26 mouse cellular contexts compared by ENCODE assay signal in genomic region chr16:36420979-36421378, GRCm38 (mm10). TPM values are rescaled to one million over a fixed set of nuclear protein-coding genes. Genes with fewer than 3 reads are reported as not detected.
"Had no signal": no experiment of that assay in that cellular context is flagged by ENCODE, and none has a peak within 500 bp of the region (broad histone marks: within the 10 kb centered on the region; RNA-seq: fewer than 3 reads in every experiment).

No protein-coding gene starts in this region.

RNA-seq across cellular contexts. Expression of gene Stfa2, which starts 12.7 kb away (rescaled TPM):
- total RNA-seq: common myeloid progenitor, adult 5-6 weeks; forebrain, postnatal 0 days; gastrocnemius, adult 18-20 months; gastrocnemius, adult 2 months; gastrocnemius, adult 8-10 months; gastrocnemius, postnatal 14 days; gastrocnemius, postnatal 25 days; gastrocnemius, postnatal 36 days; granulocyte monocyte progenitor cell, adult 5-6 weeks; heart, adult 18-20 months; heart, adult 2 months; heart, adult 8-10 months had no signal
- polyA plus RNA-seq: cortical plate, adult 2 months; embryonic facial prominence, embryonic 10.5 days; embryonic facial prominence, embryonic 11.5 days; embryonic facial prominence, embryonic 13.5 days; erythroblast, embryonic 14.5 days; forebrain, embryonic 10.5 days; forebrain, embryonic 11.5 days; forebrain, embryonic 12.5 days; forebrain, embryonic 13.5 days; forebrain, embryonic 14.5 days; forebrain, embryonic 15.5 days; forebrain, embryonic 16.5 days; forebrain, postnatal 0 days; frontal cortex, adult 2 months; gonadal fat pad, adult 2 months; heart, adult 2 months had no signal

RNA-seq across cellular contexts. Expression of gene Stfa3, which starts 34.2 kb away (rescaled TPM):
- total RNA-seq: common myeloid progenitor, adult 5-6 weeks; forebrain, postnatal 0 days; gastrocnemius, adult 18-20 months; gastrocnemius, adult 2 months; gastrocnemius, adult 8-10 months; gastrocnemius, postnatal 14 days; gastrocnemius, postnatal 25 days; gastrocnemius, postnatal 36 days; heart, adult 18-20 months; heart, adult 2 months; heart, adult 8-10 months had no signal
- polyA plus RNA-seq: cortical plate, adult 2 months; embryonic facial prominence, embryonic 10.5 days; erythroblast, embryonic 14.5 days; forebrain, embryonic 10.5 days; forebrain, embryonic 11.5 days; forebrain, embryonic 12.5 days; forebrain, embryonic 13.5 days; forebrain, embryonic 14.5 days; forebrain, embryonic 15.5 days; forebrain, embryonic 16.5 days; forebrain, postnatal 0 days; frontal cortex, adult 2 months; gonadal fat pad, adult 2 months; heart, adult 2 months had no signal

RNA-seq across cellular contexts. Expression of gene BC100530, which starts 53.4 kb away (rescaled TPM):
- total RNA-seq: common myeloid progenitor, adult 5-6 weeks; gastrocnemius, adult 18-20 months; gastrocnemius, adult 2 months; gastrocnemius, adult 8-10 months; gastrocnemius, postnatal 14 days; gastrocnemius, postnatal 25 days; gastrocnemius, postnatal 36 days; granulocyte monocyte progenitor cell, adult 5-6 weeks; heart, adult 18-20 months; heart, adult 2 months; heart, adult 8-10 months had no signal
- polyA plus RNA-seq: cortical plate, adult 2 months; erythroblast, embryonic 14.5 days; forebrain, embryonic 10.5 days; forebrain, embryonic 13.5 days; forebrain, embryonic 16.5 days; frontal cortex, adult 2 months; gonadal fat pad, adult 2 months; heart, adult 2 months had no signal
